Mouse (Mus musculus) spleen, adult 2 months (tissue): ENCODE measurements around the gene Als2.

Source experiments
- CTCF ChIP-seq: fragments of 200-500 bp; IDR thresholded peaks from 2 replicates; pipeline ENCODE4 v1.5.1; 2011; ENCODE audit warnings: mild to moderate bottlenecking, inconsistent platforms; ENCODE audit not compliant: insufficient read depth, insufficient read length, insufficient replicate concordance; ENCODE audit errors: extremely low read depth
- POLR2A ChIP-seq: fragments of 200-500 bp; IDR thresholded peaks from 2 replicates; pipeline ENCODE4 v1.6.1; 2011; ENCODE audit warnings: low read depth, low read length, inconsistent platforms

GRCm38 (mm10) chr1:59202367-59202766, 34.7 kb downstream of the Als2 start:
- TF ChIP-seq CTCF (no peak), POLR2A (no peak)
